Mouse (Mus musculus) lung, postnatal 14 days (tissue): Measurements from ENCODE around the gene Fam173a.
"Not testable (repeated sequence)": the region's sequence is repeated elsewhere in the genome, so short reads cannot be mapped to it uniquely, and the experiment has no call there.

ENCODE experiments used
- DNase-seq: peaks from one replicate; pipeline ENCODE4 v3.0.0; 2021

Gene Fam173a

GRCm38 (mm10) chr17:25828223-25828594, 35.5 kb upstream of the Fam173a start:
- DNase-seq, result no peak

DNA sequence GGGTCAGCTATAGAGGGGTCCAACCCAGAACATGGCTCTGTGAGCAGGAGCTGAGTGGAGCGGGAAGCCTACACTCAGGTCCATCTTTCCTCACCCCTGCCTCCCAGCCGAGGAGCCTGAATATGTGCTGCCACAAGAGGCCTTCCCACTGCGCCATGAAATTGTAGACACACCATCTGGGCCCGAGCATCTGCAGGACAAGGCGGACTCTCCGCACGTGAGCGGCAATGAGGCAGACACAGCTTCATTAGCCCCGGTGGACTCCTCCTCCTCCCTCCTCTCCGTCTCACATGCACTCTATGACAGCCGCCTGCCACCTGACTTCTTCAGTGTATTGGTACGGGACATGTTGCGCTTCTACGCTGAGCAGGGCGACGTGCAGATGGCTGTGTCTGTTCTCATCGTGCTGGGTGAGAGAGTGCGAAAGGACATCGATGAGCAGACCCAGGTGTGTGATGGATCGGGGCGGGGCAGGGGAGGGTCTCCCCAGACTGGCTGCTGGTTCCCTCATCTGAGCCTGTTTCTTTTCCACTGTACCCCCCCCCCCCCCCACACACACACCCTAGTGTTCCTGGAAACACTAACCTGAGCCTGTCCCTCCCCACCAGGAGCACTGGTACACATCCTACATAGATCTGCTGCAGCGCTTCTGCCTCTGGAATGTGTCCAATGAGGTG, 35.0 kb upstream of the Fam173a start:
- no peak for DNase-seq

GRCm38 (mm10) chr17:25827011-25827410, 34.3 kb upstream of the Fam173a start:
- DNase-seq, result no peak

- no peak for DNase-seq
Observed at GRCm38 (mm10) chr17:25825984-25826570, 33.4 kb upstream of the Fam173a start.

- no peak for DNase-seq
Observed at GRCm38 (mm10) chr17:25825311-25825710, 32.6 kb upstream of the Fam173a start.

GRCm38 (mm10) chr17:25824362-25825142, 31.9 kb upstream of the Fam173a start:
- DNase-seq, result no peak

GRCm38 (mm10) chr17:25823452-25823851, 30.8 kb upstream of the Fam173a start, which contains the start of gene Wdr24:
Gene Wdr24 (plus strand): TSS chr17:25823627.
- DNase-seq, result peak; percentile 77

DNA sequence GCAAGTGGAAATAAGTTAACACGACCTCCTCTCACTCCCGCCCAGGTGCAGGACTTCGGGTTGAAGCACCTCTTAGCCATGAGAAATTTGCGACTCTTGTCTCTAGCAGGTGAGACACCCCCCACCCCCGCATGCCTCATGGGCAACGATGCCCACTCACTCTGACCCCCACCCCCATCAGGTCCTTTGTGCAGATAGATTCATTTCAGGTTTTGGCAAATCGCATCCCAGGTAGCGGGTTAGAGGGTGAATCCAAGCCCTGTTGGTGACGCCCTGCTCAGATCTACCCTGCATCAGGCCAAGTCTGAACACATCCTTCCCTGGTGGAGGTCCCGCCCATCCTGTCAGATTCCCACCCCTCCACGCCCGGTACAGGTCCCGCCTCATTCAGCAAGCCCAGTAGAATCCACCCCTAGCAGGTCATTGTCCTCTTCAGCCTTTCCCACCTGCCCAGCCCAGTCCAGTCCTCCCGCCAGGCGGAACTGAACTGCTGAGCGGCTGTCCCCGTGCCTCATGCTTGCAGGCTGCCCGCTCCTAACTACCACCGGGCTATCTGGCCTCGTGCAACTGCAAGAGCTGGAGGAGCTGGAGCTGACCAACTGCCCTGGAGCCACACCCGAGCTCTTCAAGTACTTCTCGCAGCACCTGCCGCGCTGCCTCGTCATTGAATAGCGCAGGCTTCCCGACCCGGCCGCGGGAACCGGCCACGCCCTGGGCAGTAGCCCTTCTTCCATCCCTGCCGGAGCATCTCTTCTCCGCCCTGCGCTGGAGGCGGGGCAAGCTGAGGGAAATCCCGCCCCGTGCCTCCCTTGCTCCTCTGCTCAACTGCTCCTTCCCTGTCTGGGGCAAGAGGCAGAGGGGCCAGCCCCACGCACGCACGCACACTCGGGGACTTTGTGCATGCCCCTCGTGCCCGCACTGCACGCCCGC, 26.4 kb upstream of the Fam173a start:
- no peak for DNase-seq

GRCm38 (mm10) chr17:25817662-25818061, 25.0 kb upstream of the Fam173a start:
- DNase-seq, result no peak

DNA sequence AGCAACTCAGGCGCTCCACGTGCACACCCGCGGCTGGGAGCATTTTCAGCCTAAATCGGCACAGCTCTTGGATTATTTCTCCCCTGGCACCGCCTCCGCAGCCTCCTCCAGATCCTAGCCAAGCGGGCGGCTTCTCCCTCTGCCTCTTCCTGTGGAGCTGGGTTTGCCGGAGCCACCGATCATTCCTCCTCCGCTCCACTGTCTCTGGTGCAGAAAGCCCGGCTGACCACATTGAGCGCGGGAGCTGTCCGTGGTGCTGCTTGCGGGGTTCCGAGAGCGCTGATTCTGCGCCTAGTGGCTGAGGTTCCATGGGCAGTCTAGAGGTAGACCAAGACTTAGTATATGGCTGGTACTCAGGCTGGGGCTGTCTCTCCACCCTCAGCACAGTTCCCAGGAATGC, 20.8 kb upstream of the Fam173a start:
- DNase-seq, result peak; percentile 90

DNA sequence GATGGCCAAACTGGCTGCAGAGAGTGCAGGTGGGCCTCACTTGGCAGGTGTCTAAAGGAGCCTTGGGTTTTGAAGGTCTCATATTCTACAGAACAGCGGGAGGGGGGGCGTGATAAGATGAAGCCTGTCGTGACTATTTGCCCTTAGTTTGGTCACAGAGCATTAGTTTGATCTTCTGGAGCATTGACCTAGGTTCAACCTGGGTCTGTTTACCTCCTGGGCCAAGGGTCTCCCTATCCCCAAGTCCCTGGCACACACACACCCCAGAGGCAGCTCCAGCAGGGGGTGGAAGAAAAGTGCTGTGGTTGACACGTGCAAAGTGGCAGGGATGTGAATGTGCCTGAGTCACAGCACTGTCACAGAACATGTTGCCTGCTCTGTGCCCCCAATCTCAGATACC, 18.2 kb upstream of the Fam173a start:
- no peak for DNase-seq

DNA sequence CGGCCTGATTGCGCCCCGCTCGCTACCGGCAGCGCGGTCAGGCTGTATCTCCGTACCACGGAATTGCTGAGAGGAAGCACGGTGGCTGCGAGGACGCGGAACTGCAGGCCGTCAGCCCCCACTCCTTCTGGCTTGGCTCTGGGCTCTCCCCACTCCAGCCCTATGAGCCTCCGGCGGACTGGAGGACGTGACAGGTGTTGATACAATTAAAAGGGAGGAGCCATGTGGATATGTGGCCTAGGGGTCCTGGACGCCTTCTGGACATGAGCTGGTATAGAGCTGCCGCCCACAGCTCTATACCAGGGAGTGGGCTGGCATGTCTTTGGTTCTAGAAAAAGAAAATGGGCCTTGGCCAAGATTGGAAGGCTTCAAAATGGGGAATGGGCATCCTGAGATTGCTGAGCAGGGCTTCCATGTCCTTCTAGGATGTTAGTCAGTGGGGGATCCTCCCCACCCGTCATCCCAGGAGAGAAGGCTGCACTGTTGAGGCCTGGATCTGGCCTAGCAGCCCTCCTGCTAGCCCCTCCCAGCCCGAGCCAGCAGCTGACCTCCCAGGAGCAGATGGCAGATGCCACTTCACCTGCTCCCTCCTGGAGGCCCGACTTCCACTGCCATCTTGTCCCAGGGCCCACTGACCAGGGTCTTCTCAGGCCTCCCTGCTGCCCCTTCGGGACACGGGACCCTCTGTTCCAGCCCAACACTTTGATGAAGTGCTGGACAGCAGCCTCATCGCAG, 17.1 kb upstream of the Fam173a start:
- DNase-seq, result no peak

DNA sequence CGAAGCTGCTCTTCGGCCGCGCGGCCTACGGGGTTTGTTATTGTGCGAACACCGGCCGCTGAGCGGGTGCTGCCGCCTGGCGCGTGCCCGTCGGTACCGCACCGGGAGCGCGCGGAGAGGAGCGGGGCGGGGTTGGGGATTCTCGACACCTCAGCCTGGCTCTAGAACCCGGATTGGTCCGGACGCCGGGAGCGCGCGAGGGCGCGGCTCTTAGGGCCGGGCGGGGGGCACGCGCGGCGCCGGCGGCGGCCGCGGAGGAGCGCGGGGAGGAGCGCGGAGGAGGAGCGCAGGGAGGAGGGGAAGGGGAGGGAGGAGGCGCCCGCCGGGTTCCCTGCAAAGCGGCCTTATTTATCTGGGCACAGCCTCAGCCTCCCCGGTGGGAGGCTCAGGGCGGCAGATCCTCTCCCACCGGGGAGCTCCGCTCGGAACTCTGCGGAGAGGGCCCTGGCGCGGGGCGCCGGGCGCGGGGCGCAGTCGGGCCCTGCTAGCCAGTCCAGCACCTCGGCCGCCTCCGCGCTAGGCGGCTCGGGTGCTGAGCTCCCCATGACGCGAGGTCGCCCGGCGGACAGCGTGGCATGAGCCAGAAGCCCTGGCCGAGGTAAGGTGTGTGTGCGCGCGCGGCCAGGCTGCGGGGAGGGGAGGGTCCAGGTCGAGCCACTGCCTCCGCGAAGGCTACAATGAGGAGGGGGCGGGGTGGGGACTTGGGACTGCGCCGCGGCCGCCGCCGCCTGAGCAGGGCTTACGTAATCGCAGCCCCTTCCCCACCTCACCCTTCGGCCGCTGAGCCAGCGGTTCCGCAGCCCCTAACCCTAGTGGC, 16.3 kb upstream of the Fam173a start, which contains the start of gene Fbxl16:
TSS of gene Fbxl16 (plus strand) at position 297 of the 817 bp plus-strand sequence.
- DNase-seq, result peak; percentile 66

- no peak for DNase-seq
Observed at GRCm38 (mm10) chr17:25808028-25808427, 15.3 kb upstream of the Fam173a start.

- DNase-seq, result not testable (repeated sequence)
Observed at GRCm38 (mm10) chr17:25807452-25807851, 14.8 kb upstream of the Fam173a start.

DNA sequence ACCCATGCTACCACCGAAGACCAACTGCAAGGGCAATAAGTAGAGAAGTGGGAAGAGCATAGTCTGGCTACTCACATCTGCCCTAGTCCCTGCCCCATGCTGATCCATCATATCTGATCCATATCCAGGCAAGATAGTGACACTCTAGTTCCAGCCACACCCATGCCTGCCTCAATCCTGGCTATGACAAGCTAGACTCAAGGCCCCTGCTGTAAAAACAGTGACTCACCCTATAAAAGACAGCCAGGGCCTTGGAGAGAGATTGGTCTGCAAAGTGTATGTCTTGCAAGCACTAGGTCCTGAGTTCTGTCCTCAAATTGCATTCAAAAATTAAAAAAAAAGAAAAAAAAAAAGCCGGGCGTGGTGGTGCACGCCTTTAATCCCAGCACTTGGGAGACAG, 13.8 kb upstream of the Fam173a start:
- DNase-seq, result no peak

- no peak for DNase-seq
Observed at GRCm38 (mm10) chr17:25802825-25803517, 10.3 kb upstream of the Fam173a start.

DNA sequence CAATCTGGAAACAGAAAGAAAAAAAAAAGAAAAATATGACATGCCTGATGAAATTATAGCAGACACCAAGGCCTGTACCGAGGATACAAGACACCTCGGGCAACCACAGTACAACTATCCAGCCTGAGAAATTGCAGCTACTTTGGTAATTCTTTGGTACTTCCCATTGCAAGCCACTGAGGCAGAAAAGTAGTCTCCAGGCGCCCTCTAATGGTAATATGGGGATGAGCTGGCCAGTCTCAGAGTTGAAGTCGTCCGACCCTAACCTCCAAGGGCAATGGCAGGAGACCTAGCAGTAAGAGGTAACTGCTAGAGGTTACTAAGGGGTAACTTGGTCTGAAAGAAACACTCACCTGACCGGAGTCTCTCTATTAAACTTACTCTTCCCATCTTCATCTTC, 8.3 kb upstream of the Fam173a start:
- peak; percentile 78 for DNase-seq

DNA sequence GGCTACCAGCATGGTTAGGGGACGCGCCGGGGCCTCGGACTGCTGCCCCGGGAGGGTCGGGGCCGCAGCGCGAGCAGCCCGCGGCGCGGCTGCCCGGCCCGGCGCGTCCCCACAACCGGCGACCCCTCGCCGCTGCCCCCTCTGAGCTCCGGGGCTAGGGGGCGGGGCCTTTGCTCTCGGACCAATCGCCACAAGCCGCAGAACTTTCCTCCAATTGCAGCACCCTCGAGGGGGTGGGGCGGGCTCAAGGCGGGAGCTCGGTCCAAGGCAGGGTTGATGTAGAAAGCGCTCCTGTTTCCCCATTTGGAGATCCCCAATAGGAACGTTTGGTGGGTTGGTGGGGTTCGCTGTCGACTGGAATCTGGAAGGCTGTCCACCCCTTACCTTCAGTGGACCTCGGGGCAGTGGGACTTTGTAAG, 4.3 kb upstream of the Fam173a start, which contains the start of gene Metrn:
TSS of gene Metrn (minus strand) at position 186 of the 419 bp plus-strand sequence.
- DNase-seq, result peak; percentile 86

DNA sequence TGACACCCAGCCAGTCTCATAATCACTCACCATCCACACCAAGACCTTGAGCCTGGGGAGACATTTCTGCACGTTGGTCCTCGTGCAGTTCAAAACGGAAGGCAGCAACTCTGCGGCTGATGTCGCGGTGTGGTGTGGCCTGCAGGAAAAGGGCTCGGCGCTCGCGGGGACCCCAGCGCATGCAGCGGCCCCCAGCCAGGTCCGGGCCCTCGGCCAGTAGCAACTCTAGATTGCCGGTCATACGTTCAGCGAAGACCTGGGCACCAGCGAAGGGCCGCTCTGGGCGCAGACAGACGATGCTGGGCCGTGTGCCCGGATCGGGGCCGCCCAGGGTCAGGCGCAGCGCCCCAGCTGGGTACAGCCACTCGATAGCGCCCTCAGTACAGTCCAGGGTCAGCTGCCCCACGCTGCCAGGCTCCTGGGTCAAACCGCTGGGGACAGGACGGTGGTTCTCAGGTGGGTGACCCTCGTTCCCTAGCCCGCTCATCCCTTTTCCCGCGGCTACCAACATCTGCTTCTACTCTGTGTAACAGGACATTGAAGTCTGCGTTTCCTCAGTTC, 3.6 kb upstream of the Fam173a start:
- DNase-seq, result no peak
